Mouse (Mus musculus) thymus, adult 2 months (tissue): Measurements from ENCODE around the gene Mlec.

Experiments
- CTCF ChIP-seq: fragments of 200-500 bp; IDR thresholded peaks from 2 replicates; pipeline ENCODE4 v1.5.1; 2012; ENCODE audit warnings: mild to moderate bottlenecking, control low read depth, low read length, moderate library complexity, borderline replicate concordance; ENCODE audit not compliant: control insufficient read depth, poor library complexity, insufficient read depth; ENCODE audit errors: extremely low read depth
- POLR2A ChIP-seq: fragments of 200-500 bp; IDR thresholded peaks from 2 replicates; pipeline ENCODE4 v1.6.1; 2012; ENCODE audit warnings: mild to moderate bottlenecking, low read length, control low read depth, moderate library complexity; ENCODE audit not compliant: control insufficient read depth, poor library complexity, insufficient read depth; ENCODE audit errors: extremely low read depth

DNA sequence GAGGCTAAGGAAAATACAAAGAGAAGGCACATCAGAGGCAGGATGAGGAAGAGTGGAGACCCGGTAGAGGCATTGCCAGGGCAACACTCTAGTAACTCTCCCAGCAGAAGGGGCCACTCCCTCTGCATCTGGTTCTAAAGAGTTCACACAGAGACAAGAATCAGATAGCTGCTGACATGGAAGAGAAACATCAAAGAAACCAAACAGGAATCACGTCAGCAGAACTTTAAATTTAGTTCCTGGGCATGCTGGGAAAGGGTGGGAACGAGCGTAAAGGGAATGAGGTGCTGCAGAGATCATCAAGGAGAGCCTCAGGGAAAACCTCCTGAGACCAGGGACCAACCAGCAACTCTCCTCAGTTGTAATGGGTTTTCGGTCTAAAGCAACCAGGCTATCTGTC is 7.0 kb downstream of the Mlec start:
- TF ChIP-seq CTCF = no peak
- TF ChIP-seq POLR2A = no peak
